9 mouse cellular contexts compared by ENCODE assay signal in genomic region chr1:88698926-88699325, GRCm38 (mm10). TPM values are rescaled to one million over a fixed set of nuclear protein-coding genes. Genes with fewer than 3 reads are reported as not detected.
DNase-seq lines count a peak whose midpoint lies in the region; ATAC-seq and TF ChIP-seq lines count a peak whose summit lies in the region.
"Had no signal": no experiment of that assay in that cellular context is flagged by ENCODE, and none has a peak within 500 bp of the region (broad histone marks: within the 10 kb centered on the region; RNA-seq: fewer than 3 reads in every experiment).

No protein-coding gene starts in this region.

- no peaks in the 10 kb centered on the region for H3K9me3 ChIP-seq in heart, embryonic 11.5 days (replicated peaks; ENCODE audit: control insufficient read depth, low read length)
- H3K9me3 ChIP-seq in forebrain, embryonic 11.5 days (ENCODE audit: control insufficient read depth, low read length): no peaks in the 10 kb centered on the region
- no peaks in the 10 kb centered on the region for H3K9me3 ChIP-seq in limb, embryonic 14.5 days (ENCODE audit: control insufficient read depth, low read length)

- H3K4me3 ChIP-seq in heart, embryonic 11.5 days (ENCODE audit: low read depth, low read length): peak overlapping the region; percentile 87
- H3K4me3 ChIP-seq in forebrain, embryonic 11.5 days (ENCODE audit: low read depth, low read length): peak overlapping the region; percentile 89
- H3K4me3 ChIP-seq in limb, embryonic 14.5 days (replicated peaks; ENCODE audit: low read length): peak overlapping the region; percentile 85

- H3K9ac ChIP-seq in heart, embryonic 11.5 days (ENCODE audit: low read depth, low read length): no peak overlapping the region; the same call in 1 of the 2 replicates
- peak overlapping the region; percentile 98 for H3K9ac ChIP-seq in forebrain, embryonic 11.5 days (ENCODE audit: low read length)
- no peak overlapping the region for H3K9ac ChIP-seq in limb, embryonic 14.5 days (ENCODE audit: low read depth, low read length, severe bottlenecking)

- no peak for DNase-seq in heart, postnatal 14 days
- DNase-seq in 3T3-L1 (ENCODE audit: low read depth, low spot score): peak; percentile 27
- no peak for DNase-seq in forebrain, embryonic 11.5 days (ENCODE audit: low spot score)
- no peak for DNase-seq in limb, embryonic 14.5 days (ENCODE audit: low spot score)
- DNase-seq in adrenal gland, postnatal 4 days (ENCODE audit: low spot score in 2 of 2): no peak
- DNase-seq in ovary, postnatal 36 days (ENCODE audit: low spot score): no peak
- no peak for DNase-seq in layer of hippocampus, adult 18-20 months (ENCODE audit: low spot score in 2 of 2)
- DNase-seq: adrenal gland, adult 8-10 months had no signal

- H3K27me3 ChIP-seq in heart, embryonic 11.5 days (ENCODE audit: control insufficient read depth, insufficient read depth, low read length): no peaks in the 10 kb centered on the region
- no peaks in the 10 kb centered on the region; the same call in 1 of the 2 replicates for H3K27me3 ChIP-seq in forebrain, embryonic 11.5 days (ENCODE audit: control insufficient read depth, insufficient read depth, low read length)
- no peaks in the 10 kb centered on the region for H3K27me3 ChIP-seq in limb, embryonic 14.5 days (ENCODE audit: control insufficient read depth, insufficient read depth, low read length)

- no peak for TF ChIP-seq POLR2A in limb, embryonic 14.5 days (IDR thresholded peaks at IDR 0.05; ENCODE audit: borderline replicate concordance, extremely low read depth, insufficient read depth, insufficient read length)

- no peak overlapping the region for H3K27ac ChIP-seq in heart, embryonic 11.5 days (ENCODE audit: low read depth, low read length)
- H3K27ac ChIP-seq in forebrain, embryonic 11.5 days (ENCODE audit: low read depth, low read length): peak overlapping the region; percentile 43; the same call in 1 of the 2 replicates
- no peak overlapping the region for H3K27ac ChIP-seq in limb, embryonic 14.5 days (replicated peaks; ENCODE audit: low read depth, low read length)

- 33% methylated on average over 5 of the region's 5 CpGs for WGBS in heart, embryonic 11.5 days (ENCODE audit: insufficient replicate concordance)
- WGBS in forebrain, embryonic 11.5 days: 8% methylated on average over 5 of the region's 5 CpGs
- WGBS in limb, embryonic 14.5 days: 29% methylated on average over 5 of the region's 5 CpGs

- H3K36me3 ChIP-seq in heart, embryonic 11.5 days (ENCODE audit: control insufficient read depth, insufficient read depth, low read length): no peaks in the 10 kb centered on the region
- H3K36me3 ChIP-seq in forebrain, embryonic 11.5 days (ENCODE audit: control insufficient read depth, insufficient read depth, low read length): no peaks in the 10 kb centered on the region
- H3K36me3 ChIP-seq in limb, embryonic 14.5 days (ENCODE audit: control insufficient read depth, insufficient read depth, low read length): no peaks in the 10 kb centered on the region

- ATAC-seq in heart, embryonic 11.5 days (replicated peaks; ENCODE audit: insufficient number of reproducible peaks, low FRiP score, low TSS enrichment): no peak
- no peak for ATAC-seq in forebrain, embryonic 11.5 days (replicated peaks; ENCODE audit: low FRiP score)
- no peak for ATAC-seq in limb, embryonic 14.5 days (ENCODE audit: low FRiP score, low read depth)

- peak overlapping the region; percentile 91 for H3K4me2 ChIP-seq in heart, embryonic 11.5 days
- H3K4me2 ChIP-seq in forebrain, embryonic 11.5 days (ENCODE audit: low read depth, low read length, severe bottlenecking): peak overlapping the region; percentile 81
- peak overlapping the region; percentile 87 for H3K4me2 ChIP-seq in limb, embryonic 14.5 days (replicated peaks; ENCODE audit: low read depth, low read length, severe bottlenecking)

- peaks cover 2% of the 10 kb centered on the region for H3K4me1 ChIP-seq in heart, embryonic 11.5 days (ENCODE audit: control insufficient read depth, insufficient read depth, low read length)
- 0 out of 2 replicates have a peak, but pooled peaks cover 2% of the 10 kb centered on the region for H3K4me1 ChIP-seq in forebrain, embryonic 11.5 days (replicated peaks; ENCODE audit: control insufficient read depth, insufficient read depth, low read length)
- H3K4me1 ChIP-seq in limb, embryonic 14.5 days (ENCODE audit: control insufficient read depth, insufficient read depth, low read length): peaks cover 19% of the 10 kb centered on the region

- intact Hi-C loops in heart, postnatal 14 days (cut with DNase I): no loop called here

RNA-seq across cellular contexts. Expression of gene Arl4c, which starts 3.1 kb away (rescaled TPM):
- 3.0 and 4.4 TPM in 2 replicates for polyA plus RNA-seq in heart, embryonic 11.5 days (2014; fragmentation: Nextera tagmentation; extraction: Ambion mirVana)
- 1 to 10 TPM; 7.8 to 8.8 TPM for total RNA-seq in heart, postnatal 14 days (2021)
- polyA plus RNA-seq in forebrain, embryonic 11.5 days (2014; fragmentation: Nextera tagmentation; extraction: Ambion mirVana): 9.2 and 13.3 TPM in 2 replicates
- 11.2 and 11.9 TPM in 2 replicates for polyA plus RNA-seq in limb, embryonic 14.5 days (2012; rRNA removed)
- polyA plus RNA-seq in limb, embryonic 14.5 days (2014; fragmentation: Nextera tagmentation; extraction: Ambion mirVana): 5.5 and 6.4 TPM in 2 replicates
- total RNA-seq in adrenal gland, postnatal 4 days (2021): 10 to 100 TPM; 19.0 to 24.8 TPM
- 10 to 100 TPM; 25.2 to 28.2 TPM for total RNA-seq in layer of hippocampus, adult 18-20 months (2021)
